Mouse (Mus musculus) naive thymus-derived CD4-positive, alpha-beta T cell, adult 2 months (primary cell): ENCODE measurements around the gene Pak2.

Experiments
- DNase-seq: peaks from one replicate; pipeline ENCODE4 v3.0.0-alpha.2; 2011; ENCODE audit warnings: low read depth

Pak2 gene

GRCm38 (mm10) chr16:32002509-32003477 is 76.3 kb downstream of the Pak2 start, which contains the start of gene Senp5:
Gene Senp5, minus strand, starts transcription at chr16:32003287.
- peak; percentile 89 for DNase-seq

GRCm38 (mm10) chr16:31996371-31996770 is 82.8 kb downstream of the Pak2 start:
- no peak for DNase-seq

- DNase-seq = no peak
Observed at GRCm38 (mm10) chr16:31993946-31994345, 85.2 kb downstream of the Pak2 start.

DNA sequence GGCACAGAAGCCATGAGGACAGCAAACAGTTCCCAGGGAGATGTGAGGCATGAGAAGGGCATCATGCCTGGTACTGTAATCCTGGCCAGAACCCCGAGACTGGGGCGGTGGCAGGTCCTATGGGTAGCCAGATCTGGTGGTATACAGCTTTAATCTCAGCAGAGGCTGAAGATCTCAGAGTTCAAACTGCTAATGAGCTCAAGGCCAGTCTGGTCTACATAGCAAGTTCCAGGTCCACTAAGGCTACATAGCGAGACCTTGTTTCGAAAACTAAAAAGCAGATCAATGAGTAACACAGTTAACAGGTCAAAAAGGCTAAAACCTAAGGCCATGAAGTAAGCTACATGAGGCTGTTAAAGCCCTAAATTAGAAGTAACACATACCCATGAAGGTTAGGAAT is 85.9 kb downstream of the Pak2 start:
- no peak for DNase-seq

- DNase-seq = no peak
Observed at GRCm38 (mm10) chr16:31992039-31992438, 87.1 kb downstream of the Pak2 start.

GRCm38 (mm10) chr16:31980946-31981345 is 98.2 kb downstream of the Pak2 start:
- no peak for DNase-seq

DNA sequence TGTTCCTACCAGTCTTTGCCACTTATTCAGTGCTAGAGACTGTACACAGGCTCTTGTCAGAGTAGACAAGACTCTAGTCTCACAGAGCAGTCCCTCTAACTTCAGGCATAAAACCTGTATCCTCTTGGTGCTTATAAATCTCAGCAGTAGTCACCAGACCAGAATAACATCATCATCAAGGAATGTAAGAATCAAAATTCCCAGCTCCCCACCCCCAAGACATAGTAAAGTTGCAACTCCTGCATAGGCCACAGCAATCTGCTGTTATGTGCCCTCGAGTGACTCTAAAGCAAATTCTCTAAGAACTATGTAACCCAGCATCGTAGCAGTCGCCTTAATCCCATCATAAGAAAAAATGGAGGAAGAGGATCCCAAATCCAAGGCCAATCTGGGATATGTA is 99.6 kb downstream of the Pak2 start:
- DNase-seq = no peak

GRCm38 (mm10) chr16:31975258-31975657 is 103.9 kb downstream of the Pak2 start:
- no peak for DNase-seq
